Mouse (Mus musculus) small intestine, adult 2 months (tissue): ENCODE data around the gene Mtch1.

Experiments
- CTCF ChIP-seq: fragments of 200-500 bp; IDR thresholded peaks from 2 replicates; pipeline ENCODE4 v1.5.1; 2012; ENCODE audit warnings: low read depth, mild to moderate bottlenecking, control low read depth, inconsistent platforms, low read length, moderate library complexity, mixed read lengths; ENCODE audit not compliant: insufficient replicate concordance, insufficient read length; ENCODE audit errors: extremely low read depth
- POLR2A ChIP-seq: fragments of 200-500 bp; IDR thresholded peaks from 2 replicates; pipeline ENCODE4 v1.6.1; 2012; ENCODE audit warnings: low read depth, mild to moderate bottlenecking, control low read depth, inconsistent platforms, low read length, moderate library complexity

GRCm38 (mm10) chr17:29340406-29341261, 7.1 kb downstream of the Mtch1 start:
- no peak for TF ChIP-seq CTCF
- no peak for TF ChIP-seq POLR2A
